Mouse (Mus musculus) MEL (cell line): ENCODE data around the gene Gga1.

Experiments used
- CHD1 ChIP-seq: IDR thresholded peaks from 2 replicates; pipeline ENCODE4 v1.6.1; 2012; ENCODE audit warnings: low read depth, mild to moderate bottlenecking, inconsistent platforms, low read length, improper control_type of control experiment
- CTCF ChIP-seq, 3 experiments: IDR thresholded peaks in 2 of 3; conservative IDR thresholded peaks in 1 of 3; 2 replicates each; pipeline ENCODE4 v1.5.1; 2011 to 2012; ENCODE audit warnings: low read length in 3 of 3, low read depth in 2 of 3, mild to moderate bottlenecking in 2 of 3, improper control_type of control experiment in 1 of 3, inconsistent platforms in 1 of 3, mixed read lengths in 1 of 3, moderate library complexity in 1 of 3; ENCODE audit not compliant: control insufficient read depth in 1 of 3, insufficient read depth in 1 of 3, poor library complexity in 1 of 3, severe bottlenecking in 1 of 3
- E2F4 ChIP-seq: IDR thresholded peaks from 2 replicates; pipeline ENCODE4 v1.6.1; 2011; ENCODE audit warnings: low read depth, low read length, improper control_type of control experiment, borderline replicate concordance
- EP300 ChIP-seq, 2 experiments: IDR thresholded peaks; 2 replicates each; pipeline ENCODE4 v1.6.1; 2011; ENCODE audit warnings: improper control_type of control experiment in 2 of 2, low read length in 2 of 2, low read depth in 1 of 2, mild to moderate bottlenecking in 1 of 2
- GATA1 ChIP-seq: IDR thresholded peaks from 2 replicates; pipeline ENCODE4 v1.6.1; 2011; ENCODE audit warnings: low read depth, low read length, improper control_type of control experiment
- HCFC1 ChIP-seq: IDR thresholded peaks from 2 replicates; pipeline ENCODE4 v1.6.1; 2012; ENCODE audit warnings: low read depth, mild to moderate bottlenecking, inconsistent platforms, low read length, improper control_type of control experiment, moderate library complexity
- KAT2A ChIP-seq: conservative IDR thresholded peaks from 2 replicates; pipeline ENCODE4 v1.6.1; 2012; ENCODE audit warnings: low read depth, low read length, improper control_type of control experiment, inconsistent platforms
- MEF2A ChIP-seq: IDR thresholded peaks from 2 replicates; pipeline ENCODE4 v1.6.1; 2014; ENCODE audit warnings: low read depth, mild to moderate bottlenecking, inconsistent platforms, low read length, improper control_type of control experiment; ENCODE audit not compliant: poor library complexity, insufficient replicate concordance, severe bottlenecking; ENCODE audit errors: extremely low read depth
- POLR2A ChIP-seq, 2 experiments: IDR thresholded peaks; 2 replicates each; pipeline ENCODE4 v1.6.1; 2011 to 2012; ENCODE audit warnings: low read length in 2 of 2, mild to moderate bottlenecking in 2 of 2, control low read depth in 1 of 2, improper control_type of control experiment in 1 of 2, low read depth in 1 of 2, moderate library complexity in 1 of 2; ENCODE audit not compliant: control insufficient read depth in 1 of 2, insufficient read depth in 1 of 2, poor library complexity in 1 of 2
- SMC3 ChIP-seq: IDR thresholded peaks from 2 replicates; pipeline ENCODE4 v1.6.1; 2011; ENCODE audit warnings: low read depth, low read length, improper control_type of control experiment
- TCF12 ChIP-seq: IDR thresholded peaks from 2 replicates; pipeline ENCODE4 v1.6.1; 2014; ENCODE audit warnings: low read depth, mild to moderate bottlenecking, inconsistent platforms, low read length, improper control_type of control experiment, moderate library complexity

DNA sequence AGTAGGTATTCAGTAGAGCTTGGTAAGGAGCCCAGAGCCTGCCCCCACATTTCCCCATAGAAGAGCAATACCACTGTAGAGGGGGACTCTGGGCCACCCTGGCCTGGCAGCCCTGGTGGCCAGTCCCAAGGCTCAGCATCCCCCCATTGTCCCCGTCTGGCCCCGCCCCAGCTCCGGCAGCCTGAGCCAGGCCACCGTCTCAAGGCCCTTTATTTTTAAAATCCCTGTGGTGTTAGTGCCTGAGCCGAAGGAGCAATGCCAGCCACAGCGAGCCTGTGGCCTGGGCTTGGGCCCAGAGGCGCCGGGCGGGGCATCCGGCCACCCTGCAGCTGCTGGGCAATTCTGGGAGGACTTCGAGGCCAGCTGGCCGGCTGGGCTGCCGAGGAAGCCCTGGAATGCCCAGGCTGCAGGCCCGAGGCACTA, 44.3 kb upstream of the Gga1 start:
- TF ChIP-seq MEF2A (no peak), HCFC1 (no peak), POLR2A (IDR thresholded peaks at IDR 0.05; ENCODE audit: control insufficient read depth in 1 of 2, insufficient read depth in 1 of 2, low read depth in 1 of 2, low read length in 2 of 2, poor library complexity in 1 of 2) (no peak), CTCF (IDR thresholded peaks at IDR 0.05 in 2 of 3, conservative IDR thresholded peaks at IDR 0.05 in 1 of 3; ENCODE audit: control insufficient read depth in 1 of 3, insufficient read depth in 1 of 3, low read depth in 2 of 3, low read length in 3 of 3, poor library complexity in 1 of 3, severe bottlenecking in 1 of 3) (no peak), GATA1 (no peak), EP300 (IDR thresholded peaks at IDR 0.05; ENCODE audit: low read depth in 1 of 2, low read length in 2 of 2) (no peak), SMC3 (no peak), KAT2A (no peak), CHD1 (no peak), TCF12 (no peak), E2F4 (no peak)
